Mouse (Mus musculus) myocyte (in vitro differentiated cells): Measurements from ENCODE around the gene Mapkapk3.

Experiments
- E2F4 ChIP-seq: IDR thresholded peaks from one replicate; pipeline ENCODE4 v1.6.1; 2011; ENCODE audit warnings: mild to moderate bottlenecking, control low read depth, moderate library complexity; ENCODE audit not compliant: insufficient read depth
- MAX ChIP-seq: IDR thresholded peaks from one replicate; pipeline ENCODE4 v1.6.1; 2011; ENCODE audit warnings: low read depth, mild to moderate bottlenecking, control low read depth
- MYOG ChIP-seq, 3 experiments: IDR thresholded peaks; one replicate each; pipeline ENCODE4 v1.6.1; 2011; ENCODE audit warnings: control low read depth in 2 of 3, low read depth in 2 of 3, mild to moderate bottlenecking in 2 of 3; ENCODE audit not compliant: insufficient read length in 2 of 3, control insufficient read depth in 1 of 3, insufficient read depth in 1 of 3
- POLR2A ChIP-seq: IDR thresholded peaks from one replicate; pipeline ENCODE4 v1.6.1; 2011; ENCODE audit warnings: low read depth, mild to moderate bottlenecking, control low read depth, moderate library complexity; ENCODE audit not compliant: insufficient read length
- TCF12 ChIP-seq: IDR thresholded peaks from one replicate; pipeline ENCODE4 v1.6.1; 2011; ENCODE audit warnings: mild to moderate bottlenecking, control low read depth; ENCODE audit not compliant: poor library complexity, insufficient read depth, severe bottlenecking
- USF1 ChIP-seq: IDR thresholded peaks from one replicate; pipeline ENCODE4 v1.6.1; 2011; ENCODE audit warnings: low read depth, mild to moderate bottlenecking, control low read depth, moderate library complexity

DNA sequence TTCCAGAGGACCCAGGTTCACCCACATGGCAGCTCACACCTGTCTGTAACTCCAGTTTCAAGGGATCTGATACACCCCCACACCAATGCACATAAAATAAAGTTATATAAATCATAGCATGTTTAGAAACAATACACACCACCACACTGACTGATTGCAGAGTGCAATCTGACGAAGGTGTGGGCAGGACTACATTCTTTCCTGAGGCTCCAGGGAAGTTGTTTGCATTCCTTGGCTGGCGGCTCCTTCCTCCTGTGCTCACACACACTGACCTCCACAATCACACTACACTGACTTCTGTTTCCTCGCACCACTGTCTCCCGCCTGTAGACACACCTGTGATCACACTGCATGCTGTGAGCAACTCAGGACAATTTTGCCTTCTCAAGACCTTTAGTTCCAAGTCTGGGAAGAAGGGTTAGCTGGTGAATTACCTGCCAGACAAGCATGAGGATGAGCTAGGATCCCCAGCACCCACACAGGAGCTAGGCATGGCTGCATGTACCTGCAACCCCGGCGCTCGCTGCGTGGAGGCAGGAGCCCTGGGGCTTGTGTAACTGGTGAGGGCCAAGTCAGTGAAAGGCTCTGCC lies 32.9 kb upstream of the Mapkapk3 start:
- no peak for TF ChIP-seq USF1
- TF ChIP-seq TCF12, result no peak
- TF ChIP-seq POLR2A, result no peak
- TF ChIP-seq MYOG (IDR thresholded peaks at IDR 0.05; ENCODE audit: control insufficient read depth in 1 of 3, insufficient read depth in 1 of 3, insufficient read length in 2 of 3, low read depth in 2 of 3), result no peak
- TF ChIP-seq E2F4, result no peak
- no peak for TF ChIP-seq MAX
